Mouse (Mus musculus) limb, embryonic 11.5 days (tissue): ENCODE results near the gene Arpp19. TPM values are rescaled to one million over a fixed set of nuclear protein-coding genes. Genes with fewer than 3 reads are reported as not detected.

Experiments used
- ATAC-seq: fragments of 200-750 bp; cut with Nextera tagmentation; 2 replicates; pipeline ENCODE4 v1.8.0; 2017; ENCODE audit warnings: low read depth; ENCODE audit not compliant: insufficient number of reproducible peaks, low FRiP score, low TSS enrichment
- DNase-seq: peaks from one replicate; pipeline ENCODE4 v3.0.0-alpha.2; 2015; ENCODE audit warnings: low spot score
- H3K27ac ChIP-seq: fragments of 300-500 bp; sonication (generic); replicated peaks from 2 replicates; pipeline ENCODE4 v1.5.1; 2014; ENCODE audit warnings: low read depth, mild to moderate bottlenecking, low read length
- H3K27me3 ChIP-seq: fragments of 300-500 bp; sonication (generic); 2 replicates; pipeline ENCODE4 v1.6.1; 2014; ENCODE audit warnings: mild to moderate bottlenecking, low read length, mixed read lengths; ENCODE audit not compliant: control insufficient read depth, insufficient read depth
- H3K36me3 ChIP-seq: fragments of 300-500 bp; sonication (generic); 2 replicates; pipeline ENCODE4 v1.6.1; 2014; ENCODE audit warnings: mild to moderate bottlenecking, low read length, moderate library complexity, mixed read lengths; ENCODE audit not compliant: control insufficient read depth, insufficient read depth
- H3K4me1 ChIP-seq: fragments of 300-500 bp; sonication (generic); 2 replicates; pipeline ENCODE4 v1.6.1; 2014; ENCODE audit warnings: low read length, mixed read lengths; ENCODE audit not compliant: control insufficient read depth, insufficient read depth
- H3K4me2 ChIP-seq: fragments of 300-500 bp; sonication (generic); 2 replicates; pipeline ENCODE4 v1.6.1; 2014; ENCODE audit warnings: low read depth, mild to moderate bottlenecking, moderate library complexity; ENCODE audit not compliant: severe bottlenecking
- H3K4me3 ChIP-seq: fragments of 300-500 bp; sonication (generic); 2 replicates; pipeline ENCODE4 v1.5.1; 2014; ENCODE audit warnings: low read depth, low read length
- H3K9ac ChIP-seq: fragments of 300-500 bp; sonication (generic); 2 replicates; pipeline ENCODE4 v1.6.1; 2014; ENCODE audit warnings: mild to moderate bottlenecking, low read length
- H3K9me3 ChIP-seq: fragments of 300-500 bp; sonication (generic); 2 replicates; pipeline ENCODE4 v1.6.1; 2016; ENCODE audit warnings: low read length; ENCODE audit not compliant: control insufficient read depth
- WGBS: fragments of 180-500 bp; shearing (Covaris S2); extraction: QIAGEN DNeasy Blood & Tissue Kit; methylation state at CpG from one replicate; pipeline ENCODE4 v1.1.7; 2014; 5-methylcytosine and 5-hydroxymethylcytosine counted together
- polyA plus RNA-seq: library from polyadenylated mRNA; unstranded; fragments of >200 nt; fragmentation: Nextera tagmentation; extraction: Ambion mirVana; gene quantifications from 2 replicates; pipeline ENCODE4 v1.2.1, GENCODE M21; 2014

Arpp19 gene
- polyA plus RNA-seq, 1 experiment from 2014 or later = 387 TPM

DNA sequence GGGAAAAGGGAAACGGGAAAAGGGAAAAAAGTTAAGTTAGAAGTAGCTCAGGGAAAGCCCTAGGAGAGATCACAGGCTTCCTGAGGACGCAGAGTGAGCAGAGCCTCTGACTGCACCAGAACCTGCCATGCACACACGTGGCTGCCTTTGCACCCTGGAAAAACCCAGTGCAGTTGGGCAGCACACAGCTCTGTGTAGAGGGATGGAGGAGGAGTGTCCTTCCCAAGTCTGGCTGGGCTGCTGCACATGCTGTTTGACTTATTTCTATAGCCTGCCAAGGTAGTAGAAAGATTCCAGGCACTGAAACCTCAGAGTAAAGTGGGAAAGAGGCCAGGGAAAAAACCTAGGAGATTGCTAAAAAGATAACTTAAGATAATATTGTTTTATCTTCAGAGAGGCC, 35.2 kb upstream of the Arpp19 start:
- DNase-seq (no peak), ATAC-seq (no peak)
- Histone ChIP-seq H3K27me3 (no peaks in the 10 kb centered on the region), H3K27ac (no peak overlapping the region), H3K4me3 (no peak overlapping the region), H3K4me2 (no peak overlapping the region), H3K4me1 (no peaks in the 10 kb centered on the region), H3K36me3 (no peaks in the 10 kb centered on the region; the same call in 1 of the 2 replicates), H3K9me3 (no peaks in the 10 kb centered on the region), H3K9ac (no peak overlapping the region)
- 64% methylated on average over 3 of the region's 3 CpGs for WGBS

DNA sequence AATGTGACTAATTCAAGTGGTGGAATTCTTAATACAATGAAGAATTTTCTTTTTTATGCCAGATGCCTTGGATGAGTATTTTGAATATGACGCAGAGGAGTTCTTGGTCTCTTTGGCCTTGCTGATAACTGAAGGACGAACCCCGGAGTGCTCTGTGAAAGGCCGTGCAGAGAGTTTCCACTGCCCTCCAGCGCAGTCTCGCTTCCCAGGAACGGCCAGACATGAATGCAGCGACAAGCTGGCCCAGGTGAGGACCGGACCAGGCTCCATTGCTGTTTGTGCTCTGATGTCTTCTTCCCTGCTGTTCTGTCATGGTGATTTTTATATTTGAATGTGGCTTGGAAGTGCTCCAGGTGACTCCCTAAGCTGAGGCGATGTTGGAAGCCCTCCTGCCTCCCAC, 33.2 kb upstream of the Arpp19 start:
- Histone ChIP-seq H3K4me1 (no peaks in the 10 kb centered on the region), H3K4me3 (no peak overlapping the region), H3K9ac (no peak overlapping the region), H3K27me3 (no peaks in the 10 kb centered on the region), H3K4me2 (no peak overlapping the region), H3K27ac (no peak overlapping the region), H3K9me3 (no peaks in the 10 kb centered on the region), H3K36me3 (no peaks in the 10 kb centered on the region; the same call in 1 of the 2 replicates)
- 94% methylated on average over 10 of the region's 10 CpGs for whole genome bisulfite sequencing
- DNase-seq (no peak), ATAC-seq (no peak)

DNA sequence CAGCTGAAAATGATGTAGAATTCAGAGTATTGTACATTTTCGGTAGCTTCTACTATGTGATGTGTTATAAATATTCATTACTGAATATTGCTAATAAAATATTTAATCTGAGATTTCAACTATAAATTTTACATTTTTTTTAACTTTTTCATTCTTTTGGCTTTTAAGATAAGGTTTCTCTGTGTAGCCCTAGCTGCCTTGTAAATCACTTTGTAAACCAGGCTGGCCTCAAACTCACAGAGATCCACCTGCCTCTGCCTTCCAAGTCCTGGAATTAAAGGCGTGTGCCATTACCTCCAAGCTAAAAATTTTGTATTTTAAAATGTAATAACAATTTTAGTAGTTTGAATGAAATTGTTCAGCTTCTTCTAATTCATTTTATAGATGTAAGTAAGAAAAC, 20.8 kb upstream of the Arpp19 start:
- ATAC-seq (no peak), DNase-seq (no peak)
- H3K4me1 ChIP-seq = peaks cover 3% of the 10 kb centered on the region; the same call in 1 of the 2 replicates
- no peak overlapping the region for H3K27ac ChIP-seq
- H3K27me3 ChIP-seq = no peaks in the 10 kb centered on the region
- 93% methylated on average over 2 of the region's 2 CpGs for WGBS
- H3K4me2 ChIP-seq = no peak overlapping the region
- H3K36me3 ChIP-seq = 0 out of 2 replicates have a peak, but pooled peaks cover 2% of the 10 kb centered on the region
- no peaks in the 10 kb centered on the region for H3K9me3 ChIP-seq
- no peak overlapping the region for H3K9ac ChIP-seq
- no peak overlapping the region for H3K4me3 ChIP-seq

DNA sequence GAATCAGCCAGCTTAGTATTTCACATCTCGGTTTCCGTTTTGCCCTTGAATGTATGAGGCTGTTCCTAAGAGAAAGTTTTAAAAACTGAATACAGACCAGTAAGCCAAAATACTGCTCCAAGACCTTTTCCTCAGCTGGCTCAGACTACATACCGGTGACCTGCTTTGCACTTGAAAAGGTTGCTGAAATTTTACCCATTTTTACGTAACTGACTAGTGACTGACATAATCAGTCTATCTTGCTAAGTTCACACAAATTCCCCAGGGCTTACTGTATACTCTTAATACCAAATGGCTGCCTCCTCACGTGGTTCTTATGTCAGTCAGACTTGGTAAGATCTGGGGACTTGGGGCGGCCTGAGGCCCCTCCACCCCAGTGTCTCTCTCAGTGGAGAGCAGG, 18.2 kb upstream of the Arpp19 start:
- no peak overlapping the region for H3K9ac ChIP-seq
- H3K9me3 ChIP-seq = no peaks in the 10 kb centered on the region
- no peak overlapping the region for H3K27ac ChIP-seq
- H3K4me3 ChIP-seq = no peak overlapping the region
- ATAC-seq (no peak), DNase-seq (no peak)
- WGBS = 88% methylated on average over 6 of the region's 6 CpGs
- H3K36me3 ChIP-seq = 0 out of 2 replicates have a peak, but pooled peaks cover 2% of the 10 kb centered on the region
- H3K4me1 ChIP-seq = peaks cover 3% of the 10 kb centered on the region; the same call in 1 of the 2 replicates
- H3K27me3 ChIP-seq = no peaks in the 10 kb centered on the region
- H3K4me2 ChIP-seq = no peak overlapping the region

DNA sequence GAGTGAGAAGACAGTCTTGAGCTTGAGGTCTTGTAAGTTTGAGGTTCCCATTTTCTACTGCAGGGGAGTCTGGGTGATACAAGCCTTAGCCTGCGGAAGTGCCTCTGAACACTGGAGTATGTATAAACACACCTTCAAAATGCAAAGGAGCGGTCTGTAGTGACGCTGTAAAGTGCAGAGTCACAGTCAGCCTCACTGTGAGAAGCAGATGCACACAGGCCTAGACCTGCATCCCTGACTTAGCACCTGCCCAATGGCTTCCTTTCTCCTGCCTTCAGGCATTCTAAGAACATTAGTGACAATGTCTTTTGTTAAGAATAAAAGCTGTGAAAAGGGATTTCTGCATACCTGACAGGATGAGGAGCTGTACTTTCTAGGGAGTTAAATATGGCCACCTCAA, 17.8 kb upstream of the Arpp19 start:
- ATAC-seq (no peak), DNase-seq (no peak)
- Histone ChIP-seq H3K36me3 (0 out of 2 replicates have a peak, but pooled peaks cover 2% of the 10 kb centered on the region), H3K4me2 (no peak overlapping the region), H3K27ac (no peak overlapping the region), H3K4me1 (peaks cover 3% of the 10 kb centered on the region; the same call in 1 of the 2 replicates), H3K27me3 (no peaks in the 10 kb centered on the region), H3K4me3 (no peak overlapping the region), H3K9me3 (no peaks in the 10 kb centered on the region), H3K9ac (no peak overlapping the region)
- WGBS = 83% methylated on average over 3 of the region's 3 CpGs

DNA sequence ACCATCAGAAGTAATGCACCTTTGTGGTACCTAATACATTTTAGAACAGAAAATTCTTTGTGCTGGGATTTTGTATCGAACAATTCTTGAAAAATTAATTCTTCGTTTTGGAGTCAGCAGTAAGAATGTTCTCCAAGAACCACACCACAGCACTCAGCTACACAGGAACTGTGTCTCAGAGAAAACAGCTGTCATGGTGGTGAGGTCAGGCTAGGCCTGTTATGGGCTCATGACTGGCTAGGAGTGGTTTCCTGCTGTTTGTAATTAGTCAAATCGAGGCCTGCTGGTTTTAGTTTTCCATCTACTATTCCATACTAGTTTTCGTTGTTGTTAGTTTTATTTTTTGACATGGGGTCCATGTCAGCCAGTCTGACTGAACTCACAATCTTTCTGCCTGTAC, 16.9 kb upstream of the Arpp19 start:
- no peak for ATAC-seq
- Histone ChIP-seq H3K27me3 (no peaks in the 10 kb centered on the region), H3K27ac (no peak overlapping the region), H3K9ac (no peak overlapping the region), H3K4me1 (peaks cover 3% of the 10 kb centered on the region; the same call in 1 of the 2 replicates), H3K9me3 (no peaks in the 10 kb centered on the region), H3K4me2 (no peak overlapping the region), H3K4me3 (no peak overlapping the region), H3K36me3 (0 out of 2 replicates have a peak, but pooled peaks cover 2% of the 10 kb centered on the region)
- WGBS = 58% methylated on average over 4 of the region's 4 CpGs
- no peak for DNase-seq

DNA sequence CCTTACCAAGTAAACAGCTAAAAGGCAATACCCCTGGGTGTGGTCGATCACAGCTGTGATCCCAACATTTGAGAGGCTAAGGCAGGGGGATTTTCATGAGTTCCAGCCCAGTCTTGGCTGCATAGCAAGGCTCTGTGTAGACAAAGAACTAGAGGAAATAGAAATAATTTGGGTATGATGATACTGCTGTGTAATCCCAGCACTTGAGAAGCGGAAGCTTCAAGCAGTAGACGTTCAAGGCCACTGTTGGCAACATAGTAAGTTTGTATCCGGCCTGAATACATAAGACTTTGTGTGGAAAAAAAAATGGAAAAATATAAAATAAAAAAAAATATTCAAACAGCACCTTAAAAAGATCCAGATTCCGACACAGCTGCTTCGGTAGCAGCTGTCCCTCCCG, 14.9 kb upstream of the Arpp19 start:
- WGBS = 88% methylated on average over 7 of the region's 7 CpGs
- no peak overlapping the region for H3K27ac ChIP-seq
- H3K4me2 ChIP-seq = no peak overlapping the region
- no peak overlapping the region for H3K9ac ChIP-seq
- no peaks in the 10 kb centered on the region for H3K27me3 ChIP-seq
- peaks cover 3% of the 10 kb centered on the region; the same call in 1 of the 2 replicates for H3K4me1 ChIP-seq
- H3K9me3 ChIP-seq = no peaks in the 10 kb centered on the region
- 0 out of 2 replicates have a peak, but pooled peaks cover 2% of the 10 kb centered on the region for H3K36me3 ChIP-seq
- ATAC-seq (no peak), DNase-seq (no peak)
- H3K4me3 ChIP-seq = no peak overlapping the region

DNA sequence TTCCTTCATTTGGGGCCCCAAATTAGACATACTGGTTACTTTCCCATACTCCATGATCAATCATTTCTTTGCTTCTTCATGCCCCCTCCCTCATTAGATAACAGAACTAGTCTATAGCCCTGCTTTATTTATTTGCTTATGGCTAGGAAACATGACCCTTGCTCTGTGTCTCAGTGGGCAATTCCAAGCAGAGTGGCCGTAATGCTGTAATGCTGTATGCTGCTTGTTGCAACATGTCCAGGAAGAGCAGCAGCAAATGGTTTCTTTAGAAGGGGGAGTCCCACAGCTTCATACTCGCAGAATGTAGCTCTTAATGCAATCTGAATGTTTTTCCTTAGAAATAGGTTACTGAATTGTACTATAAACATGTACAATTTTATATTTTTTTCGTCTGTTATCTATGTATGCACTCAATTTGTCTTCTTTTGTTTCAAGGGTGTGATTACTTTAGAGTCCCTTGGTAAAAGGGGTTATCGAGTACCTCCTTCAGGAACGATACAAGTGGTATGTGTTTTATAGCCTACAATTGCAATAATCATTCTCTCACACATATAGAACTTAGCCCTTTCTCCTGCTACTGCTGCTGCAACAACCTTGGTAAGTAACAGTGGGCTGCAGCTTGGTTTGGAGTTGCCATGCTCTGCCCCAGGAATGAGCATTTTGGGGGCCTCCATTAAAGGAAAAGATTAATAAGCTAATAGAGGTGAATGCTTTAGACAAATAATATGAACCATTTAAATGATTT, 14.1 kb upstream of the Arpp19 start:
- H3K9me3 ChIP-seq = no peaks in the 10 kb centered on the region

More for the DNA sequence above, 14.1 kb upstream of the Arpp19 start:
- Histone ChIP-seq H3K36me3 (0 out of 2 replicates have a peak, but pooled peaks cover 2% of the 10 kb centered on the region), H3K27ac (no peak overlapping the region), H3K27me3 (no peaks in the 10 kb centered on the region), H3K4me1 (peaks cover 3% of the 10 kb centered on the region; the same call in 1 of the 2 replicates), H3K9ac (no peak overlapping the region), H3K4me2 (no peak overlapping the region), H3K4me3 (no peak overlapping the region)
- DNase-seq = no peak
- 75% methylated on average over 5 of the region's 5 CpGs for WGBS
- no peak for ATAC-seq
